Mouse (Mus musculus): ENCODE results near the gene Omt2a.
"Not testable (repeated sequence)": the region's sequence is repeated elsewhere in the genome, so short reads cannot be mapped to it uniquely, and the experiment has no call there.

The Omt2a gene

GRCm38 (mm10) chr9:78314696-78315095 is at the start of gene Omt2a:
TSS of gene Omt2a (minus strand) at chr9:78314796.
- no peak for DNase-seq (ENCODE audit: low spot score)

GRCm38 (mm10) chr9:78363374-78363773 is 48.8 kb upstream of the Omt2a start:
- DNase-seq (ENCODE audit: low spot score): no peak

DNA sequence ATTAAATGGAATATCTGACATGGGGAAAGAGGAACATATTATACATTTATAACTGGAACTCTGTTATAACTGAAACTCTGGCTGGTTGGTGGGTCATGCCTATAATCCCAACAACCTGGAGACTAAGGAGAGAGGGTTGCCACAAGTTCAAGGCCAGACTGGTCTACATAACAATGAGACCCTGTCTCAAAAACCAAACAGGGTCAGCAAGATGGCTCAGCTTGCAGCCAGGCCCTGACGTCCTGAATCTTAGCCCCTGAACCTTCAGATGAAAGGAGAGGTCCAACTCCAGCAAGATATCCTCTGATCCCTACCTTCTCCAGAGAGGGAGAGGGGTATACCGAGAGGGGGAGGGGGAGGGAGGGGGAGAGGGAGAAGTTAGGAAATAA is 45.9 kb upstream of the Omt2a start:
- DNase-seq (ENCODE audit: low spot score): no peak

DNA sequence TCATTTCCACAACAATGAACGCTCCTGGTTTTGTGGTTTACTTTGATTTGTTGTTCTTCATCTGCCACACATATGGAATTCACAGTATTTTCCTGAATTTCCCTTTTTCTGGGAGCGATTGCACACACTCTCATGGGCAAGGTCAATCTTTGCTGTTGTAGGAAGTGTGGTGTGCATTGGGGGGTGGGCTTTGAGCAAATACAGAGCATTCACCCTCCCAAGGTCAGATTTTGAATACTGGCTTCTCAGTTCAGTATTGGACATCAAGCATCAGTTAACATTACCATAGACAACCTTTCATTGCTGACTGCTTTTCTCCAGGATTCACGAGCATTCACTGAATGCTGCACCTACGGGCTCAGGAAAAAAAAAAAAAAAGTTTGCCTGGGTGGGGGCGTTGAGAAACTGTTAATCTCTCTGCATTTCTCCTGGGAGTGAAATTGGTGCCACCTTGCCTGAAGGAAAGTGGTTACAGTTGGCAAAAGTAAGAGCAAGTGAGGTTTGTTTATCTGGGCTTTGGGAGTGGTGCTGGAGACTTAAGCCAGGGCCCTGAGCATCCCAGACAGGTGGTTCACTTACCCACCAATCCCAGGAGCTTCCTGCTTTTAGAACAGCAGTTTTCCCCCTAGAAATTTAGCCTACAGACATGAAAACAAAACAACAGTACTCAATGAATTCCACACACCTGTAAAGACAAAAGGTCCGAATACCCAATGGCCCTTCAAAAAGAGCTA is 45.3 kb upstream of the Omt2a start:
- DNase-seq (ENCODE audit: low spot score): no peak

DNA sequence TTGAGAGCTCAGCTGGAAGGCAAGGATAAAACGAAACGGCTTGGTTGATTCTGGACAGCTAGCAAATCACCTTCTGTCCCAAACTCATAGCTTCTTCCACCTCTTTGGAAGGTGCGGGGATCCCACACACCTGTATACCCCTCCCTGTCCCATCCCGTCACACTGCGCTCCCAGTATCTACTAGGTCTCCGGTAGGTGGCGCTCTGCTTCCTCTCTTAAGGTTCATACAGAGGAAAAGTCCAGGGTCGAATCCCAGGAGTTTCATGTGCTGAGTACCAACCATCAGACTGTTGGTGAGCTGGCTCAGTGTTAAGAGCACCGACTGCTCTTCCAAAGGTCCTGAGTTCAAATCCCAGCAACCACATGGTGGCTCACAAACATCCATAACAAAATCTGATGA is 43.5 kb upstream of the Omt2a start:
- DNase-seq (ENCODE audit: low spot score): peak; percentile 59

- DNase-seq (ENCODE audit: low spot score): no peak
Observed at GRCm38 (mm10) chr9:78355611-78356010, 41.0 kb upstream of the Omt2a start, which contains the start of gene Gsta2. TSS of gene Gsta2 (minus strand) at chr9:78355788.

DNA sequence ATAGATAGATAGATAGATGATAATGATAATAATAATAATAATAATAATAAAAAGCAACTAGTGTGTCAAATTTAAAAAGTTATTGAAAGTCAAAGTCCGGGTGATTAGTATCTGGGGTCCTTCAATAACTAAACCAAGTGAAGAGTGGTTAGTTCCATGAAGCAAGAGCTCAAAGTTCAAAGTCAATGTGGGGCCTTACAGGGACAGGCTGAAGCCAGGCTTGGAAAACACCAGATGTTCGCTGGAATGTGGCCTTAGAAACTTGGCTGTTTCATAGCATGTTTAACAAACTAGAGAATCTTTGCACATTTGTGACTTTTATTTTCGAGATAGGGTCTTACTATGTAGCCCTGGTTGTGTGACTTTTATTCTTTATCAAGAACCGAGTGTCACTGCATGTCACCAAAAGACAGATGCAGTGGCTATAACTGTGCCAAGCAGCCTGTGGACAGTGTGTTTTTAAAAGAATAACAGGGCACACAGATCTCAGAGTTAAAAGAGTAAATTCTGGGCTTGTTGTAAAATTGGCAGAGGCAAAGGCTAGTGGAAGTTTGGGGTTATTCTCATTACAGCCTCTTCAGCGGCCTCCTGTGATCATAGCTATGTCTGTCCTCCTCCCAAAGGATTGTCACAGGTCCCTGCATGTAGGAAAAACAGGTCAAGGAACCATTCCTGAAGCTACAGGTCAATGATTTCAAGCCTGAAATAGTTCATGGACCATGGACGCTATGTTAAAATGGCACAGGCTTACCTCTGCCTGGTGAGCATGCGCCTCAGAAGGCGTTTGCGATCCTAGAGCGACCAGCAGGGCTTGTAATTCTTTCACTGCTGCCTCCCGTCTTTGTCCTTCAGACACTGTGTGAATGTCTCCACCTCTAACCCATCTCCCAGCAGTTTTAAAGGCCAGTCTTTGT is 40.3 kb upstream of the Omt2a start:
- no peak for DNase-seq (ENCODE audit: low spot score)

DNA sequence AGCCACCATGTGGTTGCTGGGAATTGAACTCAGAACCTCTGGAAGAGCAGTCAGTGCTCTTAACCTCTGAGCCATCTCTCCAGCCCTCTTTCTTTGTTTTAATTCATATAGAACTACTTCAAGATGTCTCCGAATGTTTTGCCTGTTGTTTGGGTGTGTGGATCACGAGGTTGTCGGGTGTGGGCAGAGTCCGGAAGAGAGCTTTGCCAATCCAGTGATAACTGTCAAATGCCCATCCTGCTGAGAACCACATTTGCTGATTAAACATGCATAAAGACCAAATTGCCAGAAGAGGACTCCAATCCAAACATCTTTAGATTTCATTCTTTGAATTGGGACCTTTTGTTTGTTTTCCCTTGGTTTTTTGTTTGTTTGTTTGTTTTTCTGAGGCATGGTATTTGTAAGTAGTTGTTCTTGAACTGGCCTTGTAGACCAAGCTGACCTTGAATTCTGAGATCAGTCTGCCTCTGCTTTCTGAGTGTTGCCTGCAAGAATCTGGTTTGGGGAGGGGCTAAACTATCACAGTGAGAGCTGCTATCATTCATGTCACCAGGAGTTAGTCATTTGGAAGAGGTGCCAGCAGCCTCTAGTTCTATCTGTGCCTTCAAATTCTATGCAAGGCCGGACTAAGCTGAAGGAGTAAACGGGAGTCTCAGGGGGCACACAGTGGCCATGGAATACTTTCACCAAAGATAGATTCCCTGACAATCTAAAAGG is 37.1 kb upstream of the Omt2a start:
- no peak for DNase-seq (ENCODE audit: low spot score)

GRCm38 (mm10) chr9:78350007-78350406 is 35.4 kb upstream of the Omt2a start:
- DNase-seq (ENCODE audit: low spot score): not testable (repeated sequence)

GRCm38 (mm10) chr9:78349141-78349540 is 34.5 kb upstream of the Omt2a start:
- DNase-seq (ENCODE audit: low spot score): not testable (repeated sequence)

DNA sequence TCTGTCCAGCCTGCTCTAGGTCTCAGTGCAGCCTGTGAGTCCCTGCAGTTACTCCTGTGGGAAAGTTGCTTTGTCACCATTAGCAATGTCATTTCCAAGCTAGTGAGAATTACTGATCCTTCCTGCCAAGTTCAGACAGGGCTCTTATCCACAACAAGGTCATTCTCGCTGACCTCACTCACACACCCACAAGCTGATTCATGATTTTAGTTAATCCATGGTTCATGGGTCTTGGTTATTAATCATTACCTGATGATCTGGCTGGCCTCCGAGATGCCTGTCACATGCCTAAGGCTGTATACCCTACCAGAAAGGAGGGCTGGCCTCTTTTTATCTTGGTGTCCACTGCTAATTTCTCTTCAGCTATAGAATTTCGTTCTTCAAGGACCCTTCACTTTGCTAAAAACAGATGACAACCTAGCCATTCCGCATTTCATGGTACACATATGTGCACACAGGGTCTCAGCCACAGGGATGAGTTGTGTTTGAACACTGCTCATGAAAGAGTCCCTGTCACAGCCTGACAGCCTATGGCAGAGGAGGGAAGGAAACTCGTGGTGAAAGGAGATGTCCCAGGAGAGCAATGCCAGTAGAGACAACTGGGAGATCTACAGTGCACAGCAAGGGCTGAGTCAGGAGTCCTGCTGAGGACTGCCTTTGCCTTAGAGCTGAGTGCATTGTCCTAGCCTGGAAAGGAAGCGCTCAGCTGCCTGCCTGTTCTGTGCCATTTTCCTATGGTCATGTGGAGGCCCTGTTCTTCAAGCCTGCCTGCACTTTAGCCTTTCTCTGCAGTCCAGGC is 33.8 kb upstream of the Omt2a start:
- DNase-seq (ENCODE audit: low spot score): not testable (repeated sequence)

- DNase-seq (ENCODE audit: low spot score): no peak
Observed at GRCm38 (mm10) chr9:78347004-78347403, 32.4 kb upstream of the Omt2a start.

- DNase-seq (ENCODE audit: low spot score): not testable (repeated sequence)
Observed at GRCm38 (mm10) chr9:78345235-78345634, 30.6 kb upstream of the Omt2a start.

DNA sequence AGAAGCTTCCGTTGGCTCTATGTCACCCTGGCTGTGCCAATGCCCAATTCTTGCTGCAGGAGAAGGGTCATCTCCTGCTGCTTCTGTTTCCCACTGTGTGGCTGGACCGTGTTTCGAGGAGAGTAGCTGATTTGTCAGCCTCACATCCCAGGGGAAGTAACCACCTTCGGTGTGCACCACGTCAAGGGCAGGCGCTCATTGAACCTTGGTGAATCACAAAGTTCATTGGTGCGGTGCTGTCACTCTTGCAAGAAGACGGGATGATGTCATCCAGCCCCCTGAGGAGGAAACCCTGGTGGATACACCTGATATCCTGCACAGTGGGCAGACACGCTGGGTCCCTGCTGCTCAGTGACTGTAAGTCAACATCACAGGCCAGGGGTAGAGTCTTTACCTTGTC is 28.5 kb upstream of the Omt2a start:
- not testable (repeated sequence) for DNase-seq (ENCODE audit: low spot score)

DNA sequence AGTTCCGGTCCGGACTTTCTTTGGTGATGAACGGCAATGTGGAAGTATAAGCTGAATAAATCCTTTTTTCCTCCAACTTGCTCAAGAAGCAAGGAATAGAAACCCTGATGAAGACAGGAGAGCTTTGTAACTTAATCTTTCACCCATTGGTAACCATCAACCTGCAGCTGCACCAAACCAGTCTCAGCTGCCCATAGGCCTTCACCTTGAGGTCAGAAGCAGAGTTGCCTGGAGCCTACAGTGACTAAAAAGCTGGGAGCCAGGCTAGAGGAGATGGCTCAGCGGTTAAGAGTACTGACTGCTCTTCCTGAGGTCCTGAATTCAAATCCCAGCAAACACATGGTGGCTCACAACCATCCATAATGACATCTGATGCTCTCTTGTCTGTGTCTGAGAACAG is 27.9 kb upstream of the Omt2a start:
- DNase-seq (ENCODE audit: low spot score): not testable (repeated sequence)

- peak; percentile 43 for DNase-seq (ENCODE audit: low spot score)
Observed at GRCm38 (mm10) chr9:78340324-78340723, 25.7 kb upstream of the Omt2a start.

DNA sequence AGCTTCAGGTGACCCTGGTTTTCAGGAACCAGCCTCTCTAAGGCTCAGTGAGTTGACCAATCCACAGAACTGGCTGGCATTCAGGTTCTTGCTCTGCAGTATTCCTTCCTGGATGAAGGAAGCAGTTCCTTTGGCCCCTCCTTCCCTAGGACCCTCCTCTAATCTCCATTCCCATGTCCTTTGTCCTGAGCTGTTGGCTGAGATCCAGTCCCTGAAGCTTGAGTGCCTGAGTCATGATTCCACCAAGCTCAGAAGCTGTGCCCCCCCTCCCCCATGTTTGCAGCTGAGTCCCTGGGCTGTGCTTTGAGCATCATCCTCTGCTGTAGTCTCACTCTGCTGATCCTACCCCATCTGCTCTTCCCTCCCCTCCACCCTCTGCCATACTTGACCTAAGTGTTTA is 22.5 kb upstream of the Omt2a start:
- not testable (repeated sequence) for DNase-seq (ENCODE audit: low spot score)

DNA sequence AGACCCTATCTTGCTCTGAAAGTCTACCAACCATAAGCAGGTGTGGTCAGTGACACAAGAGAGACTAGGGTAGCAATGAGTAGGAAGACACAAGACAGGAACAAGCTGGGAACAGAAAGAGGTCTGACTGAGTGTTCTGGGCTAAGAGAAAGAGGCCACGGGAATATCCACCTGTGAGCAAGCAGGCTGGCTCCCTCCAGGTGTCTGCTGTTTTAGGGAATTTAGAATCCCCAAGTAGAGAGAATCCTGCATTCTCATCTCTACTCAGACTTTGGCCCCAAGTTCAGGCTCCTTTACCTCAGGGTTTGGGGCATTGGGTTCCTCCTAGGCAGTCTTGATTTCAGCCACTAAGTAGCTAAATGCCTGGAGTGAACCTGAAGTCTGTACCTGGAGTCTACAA is 12.7 kb upstream of the Omt2a start, which contains the start of gene Omt2b:
Gene Omt2b, plus strand, starts transcription at position 301 of the 400 bp plus-strand sequence.
- not testable (repeated sequence) for DNase-seq (ENCODE audit: low spot score)

DNA sequence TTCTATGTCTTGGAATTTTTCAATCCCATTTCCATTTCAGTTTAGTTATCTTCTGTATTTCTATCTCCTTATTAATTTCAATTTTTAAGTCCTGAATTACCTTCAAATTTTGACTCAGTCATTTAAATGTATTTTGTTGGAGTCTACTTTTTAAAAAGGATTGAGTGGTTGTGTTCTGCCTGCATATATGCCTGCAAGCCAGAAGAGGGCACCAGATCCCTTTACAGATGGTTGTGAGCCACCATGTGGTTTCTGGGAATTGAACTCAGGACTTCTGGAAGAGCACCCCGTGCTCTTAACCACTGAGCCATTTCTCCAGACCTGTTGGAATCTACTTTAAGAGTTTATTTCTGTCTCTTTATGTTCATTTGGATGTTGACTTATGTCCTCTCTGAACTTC is 4.9 kb upstream of the Omt2a start:
- DNase-seq (ENCODE audit: low spot score): no peak

DNA sequence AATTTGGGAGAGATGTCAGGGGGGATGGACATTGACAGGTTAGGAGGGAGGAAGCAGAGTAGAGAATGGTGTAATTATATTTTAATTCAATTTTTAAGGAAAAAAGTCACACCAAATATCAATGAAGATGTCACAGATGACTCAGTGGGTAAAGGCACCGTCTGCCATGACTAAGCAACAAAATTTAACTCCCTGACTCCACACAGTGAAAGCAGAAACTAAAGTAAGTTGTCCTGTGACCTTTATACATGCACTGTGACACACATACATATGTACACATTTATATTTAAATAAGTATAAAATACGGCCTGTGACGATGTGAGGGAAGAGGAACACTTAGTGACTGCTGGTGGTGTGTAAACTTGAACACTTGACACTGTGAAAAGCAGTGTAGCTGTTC is 6.5 kb downstream of the Omt2a start:
- DNase-seq (ENCODE audit: low spot score): not testable (repeated sequence)

DNA sequence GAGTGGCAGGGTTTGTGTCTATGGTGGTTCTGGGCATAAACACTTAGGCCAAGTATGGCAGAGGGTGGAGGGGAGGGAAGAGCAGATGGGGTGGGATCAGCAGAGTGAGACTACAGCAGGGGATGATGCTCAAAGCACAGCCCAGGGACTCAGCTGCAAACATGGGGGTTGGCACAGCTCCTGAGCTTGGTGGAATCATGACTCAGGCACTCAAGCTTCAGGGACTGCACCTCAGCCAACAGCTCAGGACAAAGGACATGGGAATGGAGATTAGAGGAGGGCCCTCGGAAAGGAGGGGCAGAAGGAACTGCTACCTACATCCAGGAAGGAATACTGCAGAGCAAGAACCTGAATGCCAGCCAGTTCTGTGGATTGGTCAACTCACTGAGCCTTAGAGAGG is 15.5 kb downstream of the Omt2a start:
- not testable (repeated sequence) for DNase-seq (ENCODE audit: low spot score)
